Mouse (Mus musculus) MN1 (cell line): ENCODE measurements around the gene Unk.
"Not testable (repeated sequence)": the region's sequence is repeated elsewhere in the genome, so short reads cannot be mapped to it uniquely, and the experiment has no call there.

Experiments
- DNase-seq: peaks from one replicate; pipeline ENCODE4 v3.0.0-alpha.2; 2016; ENCODE audit warnings: low spot score

The Unk gene

GRCm38 (mm10) chr11:116088741-116089394 lies 58.7 kb downstream of the Unk start:
- no peak for DNase-seq

DNA sequence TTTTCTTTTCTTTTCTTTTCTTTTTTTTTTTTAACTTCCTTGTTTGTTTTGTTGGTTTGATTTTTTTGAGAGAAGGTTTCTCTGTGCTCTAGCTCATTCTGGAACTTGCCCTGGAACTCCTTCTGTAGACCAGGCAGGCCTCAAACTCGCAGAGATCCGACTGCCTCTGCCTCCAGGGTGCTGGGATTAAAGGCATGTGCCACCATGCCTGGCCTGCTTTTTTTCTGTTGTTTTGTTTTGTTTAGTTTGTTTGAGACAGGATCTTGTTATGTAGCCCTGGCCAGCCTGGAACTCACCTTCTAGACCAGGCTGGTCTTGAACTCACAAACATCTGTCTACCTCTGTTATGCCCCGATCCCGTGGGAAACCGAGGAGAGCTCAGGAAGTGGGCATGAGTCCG lies 59.4 kb downstream of the Unk start:
- DNase-seq, result no peak

DNA sequence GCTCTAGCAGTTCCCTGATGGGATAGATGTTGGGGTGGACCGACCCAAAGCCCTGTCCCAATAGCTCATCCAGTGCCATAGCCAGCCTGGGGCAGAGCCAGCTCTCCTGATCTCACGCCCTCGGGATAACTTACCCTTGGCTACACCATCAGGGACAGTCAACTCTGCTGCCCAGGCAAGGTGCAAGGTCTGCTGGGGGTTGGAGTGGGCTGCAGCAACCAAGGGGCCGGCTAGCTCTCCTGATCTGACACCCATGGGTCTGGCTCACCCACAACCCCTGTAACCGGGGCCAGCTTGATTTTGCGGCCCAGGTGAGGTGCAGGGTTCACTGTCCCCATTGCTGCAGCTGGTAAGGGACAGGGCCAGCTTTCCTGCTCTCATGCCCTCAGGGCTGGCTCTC lies 61.5 kb downstream of the Unk start:
- no peak for DNase-seq

- DNase-seq, result not testable (repeated sequence)
These were observed 62.8 kb downstream of the Unk start for GRCm38 (mm10) chr11:116092959-116093358.

DNA sequence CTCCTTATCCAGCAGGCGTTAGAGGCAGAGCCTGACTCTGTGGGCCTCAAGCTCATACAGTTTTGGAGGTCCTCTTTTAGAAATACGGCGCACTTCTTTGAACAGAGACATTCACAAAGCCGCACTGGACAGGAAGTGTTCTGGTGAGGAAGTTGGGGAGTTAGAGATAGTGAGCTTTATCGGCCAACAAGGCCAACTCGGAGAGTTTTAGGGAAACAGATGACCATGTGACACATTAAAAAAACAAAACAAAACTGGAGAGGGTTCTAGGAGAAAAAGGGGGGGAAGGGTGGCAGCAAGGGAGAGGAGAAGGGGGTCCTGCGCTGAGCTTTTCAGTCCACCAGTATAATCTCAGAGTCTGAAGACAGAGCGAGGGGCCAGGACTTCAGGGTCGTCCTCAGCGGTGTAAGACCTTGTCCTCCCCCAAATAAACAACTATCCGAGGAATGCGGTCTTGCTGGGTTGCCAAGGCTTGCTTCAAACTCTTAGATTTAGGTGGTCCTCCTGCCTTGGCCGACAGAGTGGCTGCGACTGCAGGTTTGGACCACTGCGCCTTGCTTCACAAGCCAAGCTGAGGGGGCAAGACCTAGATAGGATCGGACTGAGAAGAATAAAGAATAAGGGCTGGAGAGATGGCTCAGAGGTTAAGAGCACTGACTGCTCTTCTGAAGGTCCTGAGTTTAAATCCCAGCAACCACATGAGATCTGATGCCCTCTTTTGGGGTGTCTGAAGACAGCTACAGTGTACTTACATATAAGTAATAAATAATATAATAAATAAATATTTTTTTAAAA lies 63.8 kb downstream of the Unk start:
- DNase-seq, result no peak

GRCm38 (mm10) chr11:116095573-116095972 lies 65.5 kb downstream of the Unk start:
- no peak for DNase-seq

DNA sequence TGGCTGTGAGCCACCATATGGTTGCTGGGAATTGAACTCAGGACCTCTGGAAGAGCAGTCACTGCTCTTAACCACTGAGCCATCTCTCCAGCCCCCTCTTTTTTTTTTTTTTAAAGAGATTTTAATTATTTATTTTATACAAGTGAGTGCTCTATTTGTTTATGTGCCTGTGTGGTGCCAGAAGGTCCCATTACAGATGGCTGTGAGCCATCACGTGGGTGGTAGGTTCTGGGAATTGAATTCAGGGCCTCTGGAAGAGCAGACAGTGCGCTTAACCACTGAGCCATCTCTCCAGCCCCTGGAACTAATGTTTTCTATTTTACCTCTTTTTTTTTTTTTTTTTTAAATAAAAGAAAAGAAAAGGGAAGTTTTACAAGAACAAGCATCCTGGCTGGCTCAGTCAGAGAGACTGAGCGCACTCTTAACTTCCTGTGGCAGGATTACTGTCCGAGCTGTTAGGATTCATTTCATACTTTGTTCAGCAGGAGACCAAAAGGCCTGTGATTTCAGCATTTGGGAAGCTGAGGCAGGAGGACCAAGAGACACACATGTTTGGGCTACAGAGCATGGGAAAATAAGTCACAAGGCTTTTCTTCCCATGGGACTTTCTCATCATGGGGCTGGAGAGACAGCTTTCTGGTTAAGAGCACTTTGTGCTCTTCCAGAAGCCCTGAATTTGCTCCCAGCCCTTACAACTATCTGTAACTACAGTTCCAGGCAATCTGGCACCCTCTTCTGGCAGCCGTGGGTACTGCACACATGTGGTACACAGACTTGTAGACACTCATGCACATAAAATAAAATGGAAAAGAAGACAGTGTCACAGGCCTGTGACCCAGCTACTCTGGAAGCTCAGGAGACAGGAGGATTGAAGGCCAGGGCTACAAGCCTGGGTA lies 66.3 kb downstream of the Unk start:
- peak; percentile 36 for DNase-seq

- no peak for DNase-seq
These were observed 68.8 kb downstream of the Unk start for GRCm38 (mm10) chr11:116098711-116099460.

DNA sequence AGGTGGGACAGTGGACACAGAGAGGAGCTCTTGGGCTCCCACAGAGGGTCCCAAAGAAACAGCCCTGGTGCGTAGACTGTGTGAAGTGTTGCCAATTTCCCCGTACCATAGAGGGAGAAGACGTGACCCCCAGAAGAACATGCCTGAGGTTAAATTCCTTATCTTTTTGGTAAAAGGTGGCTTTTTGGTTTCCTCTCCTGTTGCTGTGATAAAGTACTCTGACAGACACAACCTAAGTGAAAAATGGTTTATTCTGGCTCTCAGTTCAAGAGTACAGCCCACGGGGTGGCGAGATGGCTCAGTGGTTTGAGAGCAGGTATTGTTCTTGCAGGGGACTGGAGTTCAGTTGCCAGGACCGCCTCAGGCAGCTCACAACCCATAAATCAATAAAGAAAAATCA lies 69.3 kb downstream of the Unk start:
- no peak for DNase-seq

GRCm38 (mm10) chr11:116100385-116100784 lies 70.3 kb downstream of the Unk start:
- DNase-seq, result peak; percentile 79

- DNase-seq, result no peak
These were observed 70.7 kb downstream of the Unk start for GRCm38 (mm10) chr11:116100839-116101238.

DNA sequence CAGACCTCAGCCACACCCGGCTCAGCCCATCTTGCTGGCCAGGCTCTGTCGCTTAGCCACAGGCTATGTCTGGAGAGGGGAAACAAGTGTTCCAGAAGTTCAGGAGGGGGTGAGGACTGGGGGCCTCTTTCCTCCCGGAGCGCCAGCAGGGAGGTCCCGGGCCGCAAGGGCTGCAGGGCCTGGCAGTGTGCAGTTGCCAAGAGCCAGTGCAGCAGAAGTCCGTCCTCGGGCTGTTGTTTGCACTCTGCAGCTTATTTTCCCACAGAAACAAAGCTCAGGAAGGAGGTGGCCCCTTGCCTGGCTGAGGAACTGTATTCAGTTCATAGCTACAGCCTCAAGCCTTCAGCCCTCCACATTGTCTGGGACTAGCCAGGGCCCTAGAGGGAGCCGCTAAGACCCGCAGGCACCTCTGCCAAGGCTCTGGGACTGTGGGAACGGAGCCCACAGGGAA lies 71.8 kb downstream of the Unk start:
- peak; percentile 44 for DNase-seq

DNA sequence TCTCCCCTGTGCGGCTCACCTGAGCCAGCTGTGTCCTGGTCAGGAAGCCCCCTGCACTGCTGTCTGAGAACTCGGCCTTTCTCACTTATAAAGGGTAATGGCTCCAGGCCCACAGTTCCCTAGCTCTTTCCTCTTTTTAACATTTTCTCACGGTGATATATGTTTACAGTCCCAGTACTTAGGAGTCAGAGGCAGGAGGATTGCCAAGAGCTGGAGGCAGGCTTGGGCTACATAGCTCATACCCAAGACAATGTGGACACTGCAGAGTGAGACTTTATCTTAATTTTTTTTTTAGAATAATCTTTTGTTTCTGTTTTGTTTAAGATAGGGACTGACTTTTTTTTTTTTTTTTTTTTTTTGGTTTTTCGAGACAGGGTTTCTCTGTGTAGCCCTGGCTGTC lies 72.3 kb downstream of the Unk start:
- no peak for DNase-seq

- peak; percentile 57 for DNase-seq
These were observed 73.5 kb downstream of the Unk start for GRCm38 (mm10) chr11:116103572-116103971.

DNA sequence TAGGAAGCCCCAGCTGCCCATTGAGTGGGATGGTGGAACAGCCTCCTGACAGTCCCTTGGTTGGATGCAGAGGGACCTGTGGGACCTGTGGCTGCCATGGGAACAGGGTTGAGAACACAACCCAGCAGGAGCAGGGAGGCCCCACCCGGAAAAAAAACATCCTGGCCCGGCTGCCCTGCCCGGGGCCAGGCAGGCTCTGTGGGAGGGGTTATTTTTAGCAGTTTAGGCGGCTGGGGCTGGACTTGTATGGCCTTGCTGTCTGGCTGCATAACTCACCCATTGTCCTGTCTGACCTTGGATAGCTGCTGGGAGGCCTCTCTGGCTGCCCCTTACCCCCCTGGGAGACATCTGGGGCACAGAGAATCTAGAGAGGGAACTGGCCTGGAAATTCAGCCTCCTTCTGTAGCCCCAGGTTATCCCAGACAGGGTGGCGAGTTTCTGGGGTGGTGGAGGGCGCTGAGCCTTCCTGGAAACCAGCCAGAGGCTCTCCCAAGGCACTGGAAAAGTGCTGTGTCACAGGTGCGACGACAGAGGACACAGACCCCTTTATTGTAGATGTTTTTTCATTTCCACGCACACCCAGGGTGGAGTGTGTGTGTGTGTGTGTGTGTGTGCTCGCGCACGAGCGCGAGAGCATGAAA lies 74.0 kb downstream of the Unk start:
- DNase-seq, result peak; percentile 79

DNA sequence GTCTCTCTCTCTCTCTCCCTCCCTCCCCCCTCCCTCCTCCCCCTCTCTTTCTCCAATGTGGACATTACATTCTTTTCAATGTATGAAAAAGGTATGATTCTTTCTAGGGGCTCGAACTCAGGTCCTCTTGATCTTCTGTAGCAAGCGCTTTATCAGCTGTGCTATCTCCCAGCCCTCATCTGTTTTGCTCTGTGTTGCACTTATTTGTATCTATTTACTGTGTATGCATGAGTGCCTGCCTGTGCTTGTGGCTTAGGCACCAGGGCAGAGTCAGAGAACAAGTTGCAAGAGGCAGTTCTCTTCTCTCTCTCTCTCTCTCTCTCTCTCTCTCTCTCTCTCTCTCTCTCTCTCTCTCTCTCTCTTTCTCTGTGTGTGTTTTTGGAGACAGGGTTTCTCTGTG lies 74.9 kb downstream of the Unk start:
- DNase-seq, result no peak

- peak; percentile 51 for DNase-seq
These were observed 76.2 kb downstream of the Unk start for GRCm38 (mm10) chr11:116106154-116106962.

DNA sequence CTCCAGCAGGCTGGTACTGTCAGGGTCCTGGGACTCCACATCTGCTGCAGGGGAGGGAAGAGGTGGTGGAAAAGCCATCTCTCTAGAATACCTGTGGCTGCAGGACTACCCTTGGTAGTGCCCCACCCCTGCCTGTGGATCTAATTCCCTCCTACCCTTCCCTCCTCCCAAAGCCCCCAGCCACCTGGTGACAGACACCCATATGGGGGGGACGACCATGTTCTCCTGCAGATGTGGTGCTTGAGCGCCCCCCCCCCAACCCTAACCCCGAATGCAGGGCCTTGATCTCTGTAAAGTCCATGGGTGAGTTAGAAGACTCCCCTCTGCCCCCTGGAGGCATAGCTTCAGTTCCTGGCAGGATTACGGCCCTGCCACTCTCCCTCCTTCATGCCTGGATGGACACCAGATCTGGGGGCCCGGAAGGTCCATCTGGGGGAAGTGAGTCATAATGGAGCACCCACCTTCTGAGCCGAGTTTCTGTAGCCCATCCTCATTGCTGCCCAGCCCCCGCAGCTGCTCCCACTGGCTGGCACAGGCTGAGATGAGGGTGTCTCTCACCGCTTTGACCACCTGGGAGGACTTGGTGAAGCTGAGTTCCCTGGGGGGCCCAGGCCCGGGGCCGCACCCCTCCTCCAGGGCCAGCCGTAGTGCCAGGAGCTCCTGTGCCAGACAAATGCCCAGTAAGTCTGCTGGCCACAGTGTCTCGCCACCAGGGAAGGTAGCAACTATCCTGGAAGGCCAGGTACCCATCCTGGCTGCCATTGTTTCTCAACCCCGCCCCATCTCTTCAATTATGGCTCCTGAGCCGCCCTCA lies 77.0 kb downstream of the Unk start:
- peak; percentile 38 for DNase-seq

DNA sequence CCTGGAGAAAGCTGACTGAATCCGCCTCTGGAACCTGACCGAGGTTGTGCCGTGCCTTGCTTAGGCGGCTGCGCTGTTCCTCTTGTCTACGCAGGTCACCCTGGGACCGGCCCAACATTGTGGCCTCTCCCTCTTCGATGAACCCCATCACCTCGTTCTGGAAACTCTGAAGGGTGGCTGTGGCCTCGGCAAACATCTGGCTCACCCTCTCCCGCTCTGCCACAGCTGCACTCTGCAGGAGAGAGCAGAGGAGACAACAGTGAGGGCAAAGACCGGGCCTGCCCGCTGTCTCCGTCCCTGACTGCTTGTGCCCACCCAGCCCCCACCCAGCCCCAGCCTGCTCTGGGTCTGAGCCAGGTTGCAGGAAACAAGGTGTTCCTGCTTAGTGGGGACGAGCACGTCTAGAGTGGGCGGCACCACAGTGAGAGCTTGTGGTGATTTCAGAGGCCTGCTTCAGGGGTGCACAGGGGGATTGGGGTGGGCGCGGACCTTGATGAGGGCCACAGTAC lies 77.7 kb downstream of the Unk start:
- DNase-seq, result no peak
